Mouse (Mus musculus): Measurements from ENCODE around the gene Sptbn4. TPM values are rescaled to one million over a fixed set of nuclear protein-coding genes. Genes with fewer than 3 reads are reported as not detected.

The Sptbn4 gene
- total RNA-seq, 1 experiment from 2014 or later: not detected

- ATAC-seq (replicated peaks; ENCODE audit: insufficient number of reproducible peaks, low FRiP score, low TSS enrichment, poor library complexity, severe bottlenecking): peak; percentile 82
Observed at GRCm38 (mm10) chr7:27397048-27397949, 50.2 kb downstream of the Sptbn4 start.

GRCm38 (mm10) chr7:27396184-27397047 lies 51.1 kb downstream of the Sptbn4 start:
- no peak for ATAC-seq (replicated peaks; ENCODE audit: insufficient number of reproducible peaks, low FRiP score, low TSS enrichment, poor library complexity, severe bottlenecking)

GRCm38 (mm10) chr7:27395521-27396183 lies 51.8 kb downstream of the Sptbn4 start:
- ATAC-seq (replicated peaks; ENCODE audit: insufficient number of reproducible peaks, low FRiP score, low TSS enrichment, poor library complexity, severe bottlenecking): no peak

GRCm38 (mm10) chr7:27391416-27391815 lies 56.1 kb downstream of the Sptbn4 start:
- ATAC-seq (replicated peaks; ENCODE audit: insufficient number of reproducible peaks, low FRiP score, low TSS enrichment, poor library complexity, severe bottlenecking): no peak

GRCm38 (mm10) chr7:27389213-27389612 lies 58.3 kb downstream of the Sptbn4 start:
- no peak for ATAC-seq (replicated peaks; ENCODE audit: insufficient number of reproducible peaks, low FRiP score, low TSS enrichment, poor library complexity, severe bottlenecking)

GRCm38 (mm10) chr7:27384731-27385130 lies 62.8 kb downstream of the Sptbn4 start:
- ATAC-seq (replicated peaks; ENCODE audit: insufficient number of reproducible peaks, low FRiP score, low TSS enrichment, poor library complexity, severe bottlenecking): peak; percentile 35; the same call in 1 of the 2 replicates

GRCm38 (mm10) chr7:27384134-27384533 lies 63.4 kb downstream of the Sptbn4 start:
- ATAC-seq (replicated peaks; ENCODE audit: insufficient number of reproducible peaks, low FRiP score, low TSS enrichment, poor library complexity, severe bottlenecking): no peak

GRCm38 (mm10) chr7:27383233-27383632 lies 64.3 kb downstream of the Sptbn4 start:
- ATAC-seq (replicated peaks; ENCODE audit: insufficient number of reproducible peaks, low FRiP score, low TSS enrichment, poor library complexity, severe bottlenecking): no peak

- no peak for ATAC-seq (replicated peaks; ENCODE audit: insufficient number of reproducible peaks, low FRiP score, low TSS enrichment, poor library complexity, severe bottlenecking)
Observed at GRCm38 (mm10) chr7:27381560-27381959, 65.9 kb downstream of the Sptbn4 start.

- no peak for ATAC-seq (replicated peaks; ENCODE audit: insufficient number of reproducible peaks, low FRiP score, low TSS enrichment, poor library complexity, severe bottlenecking)
Observed at GRCm38 (mm10) chr7:27381009-27381408, 66.5 kb downstream of the Sptbn4 start.

GRCm38 (mm10) chr7:27379836-27380235 lies 67.7 kb downstream of the Sptbn4 start:
- no peak for ATAC-seq (replicated peaks; ENCODE audit: insufficient number of reproducible peaks, low FRiP score, low TSS enrichment, poor library complexity, severe bottlenecking)

GRCm38 (mm10) chr7:27378431-27378830 lies 69.1 kb downstream of the Sptbn4 start:
- ATAC-seq (replicated peaks; ENCODE audit: insufficient number of reproducible peaks, low FRiP score, low TSS enrichment, poor library complexity, severe bottlenecking): no peak

- no peak for ATAC-seq (replicated peaks; ENCODE audit: insufficient number of reproducible peaks, low FRiP score, low TSS enrichment, poor library complexity, severe bottlenecking)
Observed at GRCm38 (mm10) chr7:27375274-27375673, 72.2 kb downstream of the Sptbn4 start.

GRCm38 (mm10) chr7:27371715-27372462 lies 75.6 kb downstream of the Sptbn4 start:
- ATAC-seq (replicated peaks; ENCODE audit: insufficient number of reproducible peaks, low FRiP score, low TSS enrichment, poor library complexity, severe bottlenecking): no peak

- ATAC-seq (replicated peaks; ENCODE audit: insufficient number of reproducible peaks, low FRiP score, low TSS enrichment, poor library complexity, severe bottlenecking): no peak
Observed at GRCm38 (mm10) chr7:27369111-27369510, 78.4 kb downstream of the Sptbn4 start.

GRCm38 (mm10) chr7:27367976-27368375 lies 79.5 kb downstream of the Sptbn4 start:
- no peak for ATAC-seq (replicated peaks; ENCODE audit: insufficient number of reproducible peaks, low FRiP score, low TSS enrichment, poor library complexity, severe bottlenecking)

GRCm38 (mm10) chr7:27366082-27366844 lies 81.2 kb downstream of the Sptbn4 start:
- no peak for ATAC-seq (replicated peaks; ENCODE audit: insufficient number of reproducible peaks, low FRiP score, low TSS enrichment, poor library complexity, severe bottlenecking)

GRCm38 (mm10) chr7:27364379-27364778 lies 83.1 kb downstream of the Sptbn4 start:
- no peak for ATAC-seq (replicated peaks; ENCODE audit: insufficient number of reproducible peaks, low FRiP score, low TSS enrichment, poor library complexity, severe bottlenecking)
